Mouse (Mus musculus) forebrain, embryonic 16.5 days (tissue): ENCODE measurements around the gene Plekhg3. TPM values are rescaled to one million over a fixed set of nuclear protein-coding genes. Genes with fewer than 3 reads are reported as not detected.

ENCODE experiments used
- ATAC-seq: fragments of 200-750 bp; cut with Nextera tagmentation; 2 replicates; pipeline ENCODE4 v1.8.0; 2017; ENCODE audit warnings: mild to moderate bottlenecking, moderate library complexity
- H3K27ac ChIP-seq: fragments of 300-500 bp; sonication (generic); 2 replicates; pipeline ENCODE4 v1.5.1; 2014; ENCODE audit warnings: low read length, control low read depth
- H3K27me3 ChIP-seq: fragments of 300-500 bp; sonication (generic); replicated peaks from 2 replicates; pipeline ENCODE4 v1.6.1; 2014; ENCODE audit warnings: low read length; ENCODE audit not compliant: control insufficient read depth, insufficient read depth
- H3K36me3 ChIP-seq: fragments of 300-500 bp; sonication (generic); 2 replicates; pipeline ENCODE4 v1.6.1; 2014; ENCODE audit not compliant: control insufficient read depth, insufficient read depth
- H3K4me1 ChIP-seq: fragments of 300-500 bp; sonication (generic); replicated peaks from 2 replicates; pipeline ENCODE4 v1.6.1; 2014; ENCODE audit warnings: low read length; ENCODE audit not compliant: control insufficient read depth, insufficient read depth
- H3K4me2 ChIP-seq: fragments of 300-500 bp; sonication (generic); 2 replicates; pipeline ENCODE4 v1.6.1; 2014; ENCODE audit warnings: mild to moderate bottlenecking, low read length, control low read depth
- H3K4me3 ChIP-seq: fragments of 300-500 bp; sonication (generic); replicated peaks from 2 replicates; pipeline ENCODE4 v1.5.1; 2014; ENCODE audit warnings: mild to moderate bottlenecking, low read length, control low read depth
- H3K9ac ChIP-seq: fragments of 300-500 bp; sonication (generic); replicated peaks from 2 replicates; pipeline ENCODE4 v1.6.1; 2014; ENCODE audit warnings: low read depth, low read length, control low read depth
- H3K9me3 ChIP-seq: fragments of 300-500 bp; sonication (generic); 2 replicates; pipeline ENCODE4 v1.6.1; 2016; ENCODE audit warnings: low read length; ENCODE audit not compliant: control insufficient read depth
- WGBS: fragments of 180-500 bp; shearing (Covaris S2); extraction: QIAGEN DNeasy Blood & Tissue Kit; methylation state at CpG from one replicate; pipeline ENCODE4 v1.1.7; 2014; 5-methylcytosine and 5-hydroxymethylcytosine counted together
- polyA plus RNA-seq: library from polyadenylated mRNA; unstranded; fragments of >200 nt; fragmentation: Nextera tagmentation; extraction: Ambion mirVana; gene quantifications from 2 replicates; pipeline ENCODE4 v1.2.1, GENCODE M21; 2015

Plekhg3 gene
- polyA plus RNA-seq, 1 experiment from 2014 or later: 1.3 TPM

GRCm38 (mm10) chr12:76499276-76499675 is 31.4 kb upstream of the Plekhg3 start:
- Histone ChIP-seq H3K36me3 (no peaks in the 10 kb centered on the region), H3K27ac (no peak overlapping the region), H3K27me3 (no peaks in the 10 kb centered on the region), H3K4me3 (no peak overlapping the region), H3K9ac (no peak overlapping the region), H3K4me2 (no peak overlapping the region), H3K9me3 (no peaks in the 10 kb centered on the region), H3K4me1 (no peaks in the 10 kb centered on the region)
- ATAC-seq: no peak
- WGBS: 91% methylated on average over 9 of the region's 9 CpGs

GRCm38 (mm10) chr12:76500055-76500454 is 30.6 kb upstream of the Plekhg3 start:
- ATAC-seq: no peak
- H3K4me3 ChIP-seq: no peak overlapping the region
- 92% methylated on average over 6 of the region's 6 CpGs for WGBS
- H3K9me3 ChIP-seq: no peaks in the 10 kb centered on the region
- no peak overlapping the region for H3K4me2 ChIP-seq
- H3K27me3 ChIP-seq: no peaks in the 10 kb centered on the region
- H3K27ac ChIP-seq: no peak overlapping the region
- H3K9ac ChIP-seq: no peak overlapping the region
- no peaks in the 10 kb centered on the region for H3K36me3 ChIP-seq
- H3K4me1 ChIP-seq: no peaks in the 10 kb centered on the region

GRCm38 (mm10) chr12:76500896-76501295 is 29.8 kb upstream of the Plekhg3 start:
- H3K4me2 ChIP-seq: no peak overlapping the region
- no peak overlapping the region for H3K27ac ChIP-seq
- H3K9me3 ChIP-seq: no peaks in the 10 kb centered on the region
- no peaks in the 10 kb centered on the region for H3K4me1 ChIP-seq
- ATAC-seq: no peak
- no peak overlapping the region for H3K4me3 ChIP-seq
- WGBS: 52% methylated on average over 3 of the region's 3 CpGs
- no peaks in the 10 kb centered on the region for H3K36me3 ChIP-seq
- H3K27me3 ChIP-seq: no peaks in the 10 kb centered on the region
- no peak overlapping the region for H3K9ac ChIP-seq

GRCm38 (mm10) chr12:76502981-76503380 is 27.7 kb upstream of the Plekhg3 start:
- Histone ChIP-seq H3K4me1 (peaks cover 2% of the 10 kb centered on the region; the same call in 1 of the 2 replicates), H3K36me3 (no peaks in the 10 kb centered on the region), H3K4me3 (no peak overlapping the region), H3K9me3 (no peaks in the 10 kb centered on the region), H3K27ac (no peak overlapping the region), H3K9ac (no peak overlapping the region), H3K27me3 (no peaks in the 10 kb centered on the region), H3K4me2 (no peak overlapping the region)
- WGBS: 59% methylated on average over 5 of the region's 5 CpGs
- no peak for ATAC-seq

- no peak overlapping the region for H3K27ac ChIP-seq
- peaks cover 2% of the 10 kb centered on the region; the same call in 1 of the 2 replicates for H3K4me1 ChIP-seq
- H3K27me3 ChIP-seq: no peaks in the 10 kb centered on the region
- peak; percentile 72; the same call in 1 of the 2 replicates for ATAC-seq
- H3K9ac ChIP-seq: no peak overlapping the region
- no peaks in the 10 kb centered on the region for H3K36me3 ChIP-seq
- WGBS: 28% methylated on average over 2 of the region's 2 CpGs
- no peaks in the 10 kb centered on the region for H3K9me3 ChIP-seq
- H3K4me3 ChIP-seq: no peak overlapping the region
- no peak overlapping the region for H3K4me2 ChIP-seq
Observed at GRCm38 (mm10) chr12:76506522-76506921, 24.2 kb upstream of the Plekhg3 start.

GRCm38 (mm10) chr12:76507791-76508190 is 22.9 kb upstream of the Plekhg3 start:
- H3K4me2 ChIP-seq: no peak overlapping the region
- no peaks in the 10 kb centered on the region for H3K27me3 ChIP-seq
- no peak for ATAC-seq
- H3K36me3 ChIP-seq: no peaks in the 10 kb centered on the region
- 44% methylated on average over 5 of the region's 5 CpGs for WGBS
- peaks cover 2% of the 10 kb centered on the region; the same call in 1 of the 2 replicates for H3K4me1 ChIP-seq
- no peak overlapping the region for H3K4me3 ChIP-seq
- no peak overlapping the region for H3K27ac ChIP-seq
- H3K9ac ChIP-seq: no peak overlapping the region
- no peaks in the 10 kb centered on the region for H3K9me3 ChIP-seq

- Histone ChIP-seq H3K27me3 (no peaks in the 10 kb centered on the region), H3K27ac (no peak overlapping the region), H3K9ac (no peak overlapping the region), H3K4me3 (no peak overlapping the region), H3K36me3 (no peaks in the 10 kb centered on the region), H3K4me1 (peaks cover 2% of the 10 kb centered on the region; the same call in 1 of the 2 replicates), H3K9me3 (no peaks in the 10 kb centered on the region), H3K4me2 (no peak overlapping the region)
- no peak for ATAC-seq
- 60% methylated on average over 7 of the region's 7 CpGs for WGBS
Observed at GRCm38 (mm10) chr12:76508909-76509440, 21.7 kb upstream of the Plekhg3 start.

GRCm38 (mm10) chr12:76512731-76513130 is 18.0 kb upstream of the Plekhg3 start:
- no peak overlapping the region for H3K4me2 ChIP-seq
- H3K27me3 ChIP-seq: no peaks in the 10 kb centered on the region
- H3K9me3 ChIP-seq: no peaks in the 10 kb centered on the region
- H3K9ac ChIP-seq: no peak overlapping the region
- no peak overlapping the region for H3K27ac ChIP-seq
- 54% methylated on average over 1 of the region's 1 CpGs for WGBS
- no peak overlapping the region for H3K4me3 ChIP-seq
- H3K4me1 ChIP-seq: no peaks in the 10 kb centered on the region
- ATAC-seq: no peak
- no peaks in the 10 kb centered on the region for H3K36me3 ChIP-seq

- Histone ChIP-seq H3K4me2 (no peak overlapping the region), H3K9me3 (no peaks in the 10 kb centered on the region), H3K27ac (no peak overlapping the region), H3K36me3 (no peaks in the 10 kb centered on the region), H3K4me3 (no peak overlapping the region), H3K4me1 (no peaks in the 10 kb centered on the region), H3K27me3 (no peaks in the 10 kb centered on the region), H3K9ac (no peak overlapping the region)
- 37% methylated on average over 4 of the region's 4 CpGs for WGBS
- ATAC-seq: no peak
Observed at GRCm38 (mm10) chr12:76514842-76515241, 15.8 kb upstream of the Plekhg3 start.

- Histone ChIP-seq H3K9me3 (no peaks in the 10 kb centered on the region), H3K4me1 (no peaks in the 10 kb centered on the region), H3K27ac (no peak overlapping the region), H3K36me3 (no peaks in the 10 kb centered on the region), H3K4me3 (no peak overlapping the region), H3K27me3 (no peaks in the 10 kb centered on the region), H3K9ac (no peak overlapping the region), H3K4me2 (no peak overlapping the region)
- no peak for ATAC-seq
- WGBS: 92% methylated on average over 9 of the region's 9 CpGs
Observed at GRCm38 (mm10) chr12:76518000-76518399, 12.7 kb upstream of the Plekhg3 start.
